Mouse (Mus musculus) cortical plate, adult 2 months (tissue): Measurements from ENCODE around the gene Myl12a.

ENCODE experiments used
- CTCF ChIP-seq: fragments of 200-500 bp; IDR thresholded peaks from 2 replicates; pipeline ENCODE4 v1.5.1; 2011; ENCODE audit warnings: mild to moderate bottlenecking, control low read depth, low read length; ENCODE audit not compliant: insufficient read depth; ENCODE audit errors: extremely low read depth
- POLR2A ChIP-seq: fragments of 200-500 bp; IDR thresholded peaks from 2 replicates; pipeline ENCODE4 v1.6.1; 2011; ENCODE audit warnings: mild to moderate bottlenecking, low read length, control low read depth; ENCODE audit not compliant: insufficient read depth; ENCODE audit errors: extremely low read depth

DNA sequence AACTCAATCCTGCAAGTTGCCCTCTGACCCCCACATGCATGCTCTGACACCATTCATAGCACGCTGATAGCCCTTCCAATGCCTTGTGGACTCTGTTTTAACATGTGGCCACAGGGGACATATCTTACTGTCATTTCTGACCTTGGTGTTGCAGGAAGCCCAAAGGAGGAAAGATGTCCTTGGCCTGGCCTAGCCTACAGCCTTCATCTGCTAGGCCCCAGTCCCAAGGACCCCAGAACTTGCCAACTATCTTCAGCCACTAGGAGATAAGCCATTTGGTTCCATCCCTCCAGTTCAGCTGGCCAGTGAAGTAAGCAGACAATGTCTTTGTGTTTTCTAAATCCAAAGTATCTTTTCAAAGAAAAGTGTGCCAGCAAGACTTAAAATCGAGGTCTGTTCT, 37.4 kb downstream of the Myl12a start:
- no peak for TF ChIP-seq POLR2A
- TF ChIP-seq CTCF: no peak
